Mouse (Mus musculus) T-cell, adult 2 months (primary cell): ENCODE data around the gene Nudt14.

ENCODE experiments used
- DNase-seq: peaks from one replicate; pipeline ENCODE4 v3.0.0; 2022; ENCODE audit warnings: low spot score

The Nudt14 gene

GRCm38 (mm10) chr12:112941776-112942713 is at the start of gene Nudt14:
Gene Nudt14 (minus strand): TSS chr12:112942124.
- peak; percentile 67 for DNase-seq

- no peak for DNase-seq
Measured at GRCm38 (mm10) chr12:112991444-112991843, 49.5 kb upstream of the Nudt14 start.

- no peak for DNase-seq
Measured at GRCm38 (mm10) chr12:112990706-112991405, 48.9 kb upstream of the Nudt14 start.

DNA sequence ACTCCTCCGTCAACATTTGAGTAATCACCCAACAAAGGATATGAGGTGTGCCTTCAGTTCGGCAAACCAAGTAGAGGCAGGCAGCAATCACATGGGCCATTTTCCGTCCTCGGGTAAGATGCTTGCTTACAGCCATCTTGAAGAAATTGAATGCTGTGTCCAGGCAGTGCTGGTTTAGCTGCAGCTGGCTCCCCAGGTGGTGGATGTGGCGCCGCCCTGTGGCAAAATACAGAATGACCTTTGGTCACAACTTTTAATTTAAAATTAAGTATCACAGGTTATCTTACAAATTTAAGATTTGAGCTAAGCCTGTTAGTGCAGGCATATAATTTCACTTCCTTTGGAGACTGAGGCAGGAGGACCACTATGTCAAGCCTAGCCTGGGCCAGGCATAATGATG is 46.0 kb upstream of the Nudt14 start:
- DNase-seq, result peak; percentile 57

DNA sequence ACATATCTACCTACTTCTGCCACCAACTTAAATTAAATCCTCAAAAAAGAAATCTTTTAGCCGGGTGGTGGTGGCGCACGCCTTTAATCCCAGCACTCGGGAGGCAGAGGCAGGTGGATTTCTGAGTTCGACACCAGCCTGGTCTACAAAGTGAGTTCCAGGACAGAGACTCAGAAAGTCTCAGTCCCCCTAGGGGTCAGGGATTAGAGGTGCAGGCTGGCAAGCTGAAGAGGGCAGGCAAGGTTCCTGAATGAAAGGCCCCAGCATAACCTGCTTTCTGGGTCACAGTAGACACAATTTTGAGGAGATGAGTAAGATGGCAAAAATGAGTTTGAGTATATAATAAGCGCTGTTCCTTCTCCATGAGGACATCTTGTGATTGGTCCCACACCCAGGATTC is 43.4 kb upstream of the Nudt14 start:
- DNase-seq, result peak; percentile 48

GRCm38 (mm10) chr12:112982031-112982430 is 40.1 kb upstream of the Nudt14 start:
- no peak for DNase-seq

DNA sequence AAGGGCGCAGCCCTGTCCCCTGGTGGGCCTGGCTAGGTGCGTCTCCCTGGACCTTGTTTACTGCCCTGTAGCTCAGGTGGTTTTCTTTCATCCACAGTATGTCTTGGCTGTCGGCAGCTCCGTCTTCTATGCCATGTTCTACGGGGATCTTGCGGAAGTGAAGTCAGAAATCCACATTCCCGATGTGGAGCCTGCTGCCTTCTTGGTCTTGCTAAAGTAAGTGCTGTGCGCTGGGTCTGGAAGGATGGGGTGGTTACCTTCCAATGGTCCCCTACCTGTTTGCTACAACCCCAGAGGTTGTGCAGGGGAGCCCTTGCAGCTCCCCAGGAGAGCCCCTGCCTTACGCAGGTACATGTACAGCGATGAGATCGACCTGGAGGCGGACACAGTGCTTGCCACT is 35.2 kb upstream of the Nudt14 start:
- DNase-seq, result no peak

GRCm38 (mm10) chr12:112976371-112977073 is 34.6 kb upstream of the Nudt14 start, which contains the start of gene Btbd6:
Gene Btbd6 (plus strand): TSS chr12:112976482.
- DNase-seq, result peak; percentile 96

- no peak for DNase-seq
Measured at GRCm38 (mm10) chr12:112974736-112975135, 32.8 kb upstream of the Nudt14 start.

- no peak for DNase-seq
Measured at GRCm38 (mm10) chr12:112969616-112970015, 27.7 kb upstream of the Nudt14 start.

GRCm38 (mm10) chr12:112968943-112969342 is 27.0 kb upstream of the Nudt14 start:
- no peak for DNase-seq

DNA sequence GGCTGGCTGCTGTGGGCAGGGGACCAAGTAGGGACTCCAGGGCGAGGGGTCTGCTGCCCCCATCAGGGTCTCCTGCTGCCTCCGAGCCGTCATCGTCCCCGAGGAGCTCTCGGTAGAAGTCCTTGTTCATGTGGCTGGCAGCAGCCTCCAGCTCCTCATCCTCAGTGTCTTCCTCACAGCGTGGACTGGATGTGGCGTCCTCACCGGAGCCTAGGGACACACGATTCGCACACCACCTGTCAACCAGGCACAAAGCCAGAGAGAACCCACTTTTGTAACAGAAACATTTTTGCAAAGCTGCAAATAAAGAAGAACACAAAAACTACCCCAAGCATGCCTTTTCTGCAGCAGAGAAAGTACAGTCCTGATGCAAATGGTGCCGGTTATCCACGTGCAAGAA is 23.9 kb upstream of the Nudt14 start:
- DNase-seq, result no peak

DNA sequence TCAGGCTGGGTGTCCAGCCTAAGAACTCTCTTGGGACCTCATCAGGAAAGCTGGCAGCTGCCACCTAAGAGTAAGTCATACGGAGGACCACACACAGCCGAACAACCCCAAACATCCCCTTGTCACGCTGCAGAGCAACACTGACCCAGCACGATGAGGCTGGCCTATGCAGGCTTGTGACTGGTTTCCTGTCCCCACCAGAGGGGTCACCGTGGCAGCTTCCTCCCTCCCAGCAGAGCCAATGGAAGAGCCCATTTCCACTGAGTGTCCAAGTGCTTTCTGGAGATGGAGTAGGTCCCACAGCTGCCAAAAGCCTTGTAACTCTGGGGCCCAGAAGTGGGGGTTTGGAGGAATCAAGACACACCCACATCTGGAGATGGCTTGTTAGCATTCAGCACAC is 19.9 kb upstream of the Nudt14 start:
- DNase-seq, result no peak

GRCm38 (mm10) chr12:112961428-112961827 is 19.5 kb upstream of the Nudt14 start:
- no peak for DNase-seq

DNA sequence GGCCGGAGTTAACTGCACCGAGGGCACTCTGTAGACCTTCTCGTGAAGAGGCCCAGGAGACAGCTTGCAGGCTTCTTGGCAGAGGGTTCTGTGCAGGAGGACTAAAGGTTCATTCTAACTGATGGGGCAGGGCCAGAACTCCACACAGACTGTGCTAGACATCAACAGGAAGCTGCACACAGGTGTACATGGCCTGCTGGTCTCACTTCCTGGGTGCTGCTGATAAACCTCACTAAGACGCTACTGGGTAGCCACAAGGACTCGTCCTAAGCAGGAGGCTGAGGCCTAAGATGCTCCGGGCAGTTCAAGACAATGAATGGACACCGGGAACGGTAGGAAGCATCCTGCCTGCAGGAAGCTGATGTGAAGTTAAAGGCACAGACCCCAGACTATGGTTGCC is 17.5 kb upstream of the Nudt14 start:
- DNase-seq, result peak; percentile 64

DNA sequence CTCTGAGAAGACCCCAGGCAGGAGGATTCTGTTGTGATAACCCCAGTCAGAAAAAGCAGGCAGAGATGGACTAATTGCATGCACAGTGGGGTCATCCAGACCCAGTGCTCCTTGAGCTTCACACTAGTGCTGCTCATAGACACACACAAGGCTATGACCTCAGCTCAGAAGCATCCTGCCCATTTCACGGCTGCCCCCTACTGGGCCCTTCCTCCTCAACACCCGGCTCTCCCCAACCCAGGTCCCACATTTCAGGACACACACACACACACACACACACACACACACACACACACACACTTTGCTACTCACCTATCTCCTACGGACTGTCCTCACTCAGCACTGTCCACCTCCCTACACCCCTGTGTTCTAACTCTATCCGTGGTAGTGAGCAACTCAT is 16.4 kb upstream of the Nudt14 start:
- DNase-seq, result peak; percentile 57

DNA sequence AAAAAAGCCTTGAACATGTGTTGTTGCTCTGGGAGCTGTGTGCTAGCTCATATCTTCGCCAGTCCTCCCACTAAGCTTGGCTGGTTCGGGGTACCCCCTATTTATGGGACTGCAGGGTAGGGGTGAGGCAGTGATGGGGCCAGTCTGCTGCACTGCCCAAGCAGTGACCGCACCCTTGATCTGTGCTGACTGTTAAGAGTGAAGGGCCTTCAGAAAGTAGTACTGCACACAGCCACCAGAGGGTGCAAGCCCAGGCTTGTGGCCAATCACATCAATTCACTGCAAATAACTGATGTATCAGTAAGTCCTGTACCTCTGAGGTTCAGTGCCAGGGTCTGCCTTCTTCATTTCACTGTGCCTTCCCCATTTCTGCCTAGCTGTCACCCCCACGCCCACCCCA is 13.9 kb upstream of the Nudt14 start:
- peak; percentile 72 for DNase-seq

- DNase-seq, result no peak
Measured at GRCm38 (mm10) chr12:112952926-112953565, 11.1 kb upstream of the Nudt14 start.

DNA sequence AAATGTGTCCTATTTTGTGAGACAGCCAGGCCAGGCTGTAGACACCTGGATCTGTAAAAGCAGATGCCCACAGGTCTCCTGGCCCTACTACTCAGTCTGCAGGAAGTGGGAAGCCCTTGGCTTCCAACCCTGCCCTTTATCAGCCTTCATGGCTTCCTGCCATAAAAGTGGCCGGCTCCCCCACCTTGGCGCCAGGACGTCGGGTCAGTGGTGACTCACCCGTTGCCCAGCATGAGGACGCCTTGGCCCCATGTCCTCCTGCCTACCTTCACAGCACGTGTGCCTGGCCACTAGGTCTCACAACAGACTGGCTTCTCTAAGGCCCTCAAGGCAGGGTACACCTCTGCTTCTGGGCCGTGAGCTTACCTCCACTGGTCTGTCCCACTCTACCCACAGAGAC is 10.5 kb upstream of the Nudt14 start:
- no peak for DNase-seq

- no peak for DNase-seq
Measured at GRCm38 (mm10) chr12:112951150-112951842, 9.4 kb upstream of the Nudt14 start.

- DNase-seq, result no peak
Measured at GRCm38 (mm10) chr12:112950761-112951129, 8.8 kb upstream of the Nudt14 start.
